Mouse (Mus musculus) kidney, adult 8-10 months (tissue): ENCODE results near the gene Slc43a3.
A peak's percentile ranks its signal among the peaks of the same experiment; 100 is the strongest.
"Not testable (repeated sequence)": the region's sequence is repeated elsewhere in the genome, so short reads cannot be mapped to it uniquely, and the experiment has no call there.

Source experiments
- DNase-seq, 2 experiments: peaks; one replicate each; pipeline ENCODE4 v3.0.0; 2022

Slc43a3 gene

GRCm38 (mm10) chr2:84936474-84937429 is at the start of gene Slc43a3:
Gene Slc43a3 (plus strand): TSS chr2:84936579.
- peak; percentile 78 for DNase-seq

- no peak for DNase-seq
These were observed 49.5 kb upstream of the Slc43a3 start for GRCm38 (mm10) chr2:84886821-84887281.

- DNase-seq: peak; percentile 30 to 34
These were observed 48.7 kb upstream of the Slc43a3 start for GRCm38 (mm10) chr2:84887411-84888271.

- peak; percentile 64 to 80 for DNase-seq
These were observed 47.6 kb upstream of the Slc43a3 start for GRCm38 (mm10) chr2:84888657-84889315.

GRCm38 (mm10) chr2:84889316-84890044 is 46.9 kb upstream of the Slc43a3 start:
- no peak for DNase-seq

GRCm38 (mm10) chr2:84890045-84890340 is 46.4 kb upstream of the Slc43a3 start:
- DNase-seq: peak; percentile 74 to 88

GRCm38 (mm10) chr2:84893359-84893758 is 43.0 kb upstream of the Slc43a3 start:
- DNase-seq: no peak

GRCm38 (mm10) chr2:84895495-84896198 is 40.7 kb upstream of the Slc43a3 start:
- DNase-seq: peak in 1 of 2 experiments; percentile 27

GRCm38 (mm10) chr2:84896686-84897085 is 39.7 kb upstream of the Slc43a3 start:
- not testable (repeated sequence) for DNase-seq

- no peak for DNase-seq
These were observed 23.7 kb upstream of the Slc43a3 start for GRCm38 (mm10) chr2:84912722-84913121.

- no peak for DNase-seq
These were observed 22.5 kb upstream of the Slc43a3 start for GRCm38 (mm10) chr2:84913881-84914280.

- DNase-seq: peak in 1 of 2 experiments; percentile 24
These were observed 21.0 kb upstream of the Slc43a3 start for GRCm38 (mm10) chr2:84915330-84915729.

- peak; percentile 61 to 78 for DNase-seq
These were observed 19.6 kb upstream of the Slc43a3 start for GRCm38 (mm10) chr2:84916548-84917320.

GRCm38 (mm10) chr2:84918188-84918587 is 18.2 kb upstream of the Slc43a3 start:
- no peak for DNase-seq

GRCm38 (mm10) chr2:84919601-84920108 is 16.7 kb upstream of the Slc43a3 start:
- DNase-seq: no peak

- DNase-seq: no peak
These were observed 6.2 kb upstream of the Slc43a3 start for GRCm38 (mm10) chr2:84930186-84930585.

- peak; percentile 34 to 45 for DNase-seq
These were observed 2.3 kb upstream of the Slc43a3 start for GRCm38 (mm10) chr2:84933992-84934648.

- no peak for DNase-seq
These were observed 1.8 kb upstream of the Slc43a3 start for GRCm38 (mm10) chr2:84934649-84935007.

- no peak for DNase-seq
These were observed 1.3 kb upstream of the Slc43a3 start for GRCm38 (mm10) chr2:84935065-84935464.
